Mouse (Mus musculus): ENCODE measurements around the gene Gtf2ird2. TPM values are rescaled to one million over a fixed set of nuclear protein-coding genes. Genes with fewer than 3 reads are reported as not detected.

Gtf2ird2 gene
- polyA plus RNA-seq, 1 experiment = 5.5 TPM

DNA sequence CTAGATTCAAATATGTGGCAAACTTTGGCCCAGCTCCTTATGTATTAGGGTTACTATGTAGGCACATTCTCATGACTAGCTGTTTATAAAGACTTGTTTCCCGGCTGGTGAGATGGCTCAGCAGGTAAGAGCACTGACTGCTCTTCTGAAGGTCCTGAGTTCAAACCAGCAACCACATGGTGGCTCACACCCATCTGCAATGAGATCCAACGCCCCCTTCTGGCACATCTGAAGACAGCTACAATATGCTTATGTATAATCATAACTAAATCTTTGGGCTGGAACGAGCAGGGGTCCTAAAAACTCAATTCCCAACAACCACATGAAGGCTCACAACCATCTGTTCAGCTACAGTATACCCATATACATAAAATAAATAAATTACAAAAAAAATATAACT lies 70.0 kb downstream of the Gtf2ird2 start:
- Histone ChIP-seq H3K4me1 (ENCODE audit: control insufficient read depth, insufficient read depth, low read length) (peaks cover 4% of the 10 kb centered on the region; the same call in 1 of the 2 replicates), H3K27ac (ENCODE audit: control insufficient read depth, insufficient read depth, low read depth, low read length, poor library complexity) (no peak overlapping the region), H3K4me3 (replicated peaks; ENCODE audit: control insufficient read depth, low read depth, low read length) (no peak overlapping the region)
- 60% methylated on average over 3 of the region's 3 CpGs for WGBS
- TF ChIP-seq CTCF (IDR thresholded peaks at IDR 0.05; ENCODE audit: control insufficient read depth, insufficient read depth, low read length) = peak; percentile 58
- TF ChIP-seq POLR2A (IDR thresholded peaks at IDR 0.05; ENCODE audit: borderline replicate concordance, control insufficient read depth, low read depth, low read length) = no peak

DNA sequence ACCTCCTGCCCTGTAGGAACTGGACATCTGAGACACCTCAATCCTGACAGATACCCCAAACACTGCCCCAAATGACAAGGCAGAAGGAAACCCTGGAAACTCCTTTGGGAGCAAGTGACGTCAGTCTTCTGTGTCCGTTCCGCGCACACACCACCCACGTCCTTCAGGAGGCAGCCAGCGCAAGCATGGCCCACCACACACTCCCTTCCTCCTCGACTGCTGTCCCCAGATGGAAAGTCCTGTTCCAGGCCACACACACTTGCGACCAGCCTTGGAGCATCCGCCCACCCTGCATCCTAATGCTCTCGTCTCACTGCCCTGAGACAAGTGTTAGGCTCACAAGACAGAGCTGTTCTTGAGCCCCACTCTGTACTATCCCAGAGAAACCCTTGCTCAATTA lies 71.5 kb downstream of the Gtf2ird2 start:
- TF ChIP-seq CTCF (IDR thresholded peaks at IDR 0.05; ENCODE audit: control insufficient read depth, insufficient read depth, low read length) = no peak
- TF ChIP-seq POLR2A (IDR thresholded peaks at IDR 0.05; ENCODE audit: borderline replicate concordance, control insufficient read depth, low read depth, low read length) = no peak
- WGBS = 91% methylated on average over 10 of the region's 10 CpGs
- no peak overlapping the region for H3K27ac ChIP-seq (ENCODE audit: control insufficient read depth, insufficient read depth, low read depth, low read length, poor library complexity)
- H3K4me3 ChIP-seq (replicated peaks; ENCODE audit: control insufficient read depth, low read depth, low read length) = no peak overlapping the region
- H3K4me1 ChIP-seq (ENCODE audit: control insufficient read depth, insufficient read depth, low read length) = peaks cover 4% of the 10 kb centered on the region; the same call in 1 of the 2 replicates

DNA sequence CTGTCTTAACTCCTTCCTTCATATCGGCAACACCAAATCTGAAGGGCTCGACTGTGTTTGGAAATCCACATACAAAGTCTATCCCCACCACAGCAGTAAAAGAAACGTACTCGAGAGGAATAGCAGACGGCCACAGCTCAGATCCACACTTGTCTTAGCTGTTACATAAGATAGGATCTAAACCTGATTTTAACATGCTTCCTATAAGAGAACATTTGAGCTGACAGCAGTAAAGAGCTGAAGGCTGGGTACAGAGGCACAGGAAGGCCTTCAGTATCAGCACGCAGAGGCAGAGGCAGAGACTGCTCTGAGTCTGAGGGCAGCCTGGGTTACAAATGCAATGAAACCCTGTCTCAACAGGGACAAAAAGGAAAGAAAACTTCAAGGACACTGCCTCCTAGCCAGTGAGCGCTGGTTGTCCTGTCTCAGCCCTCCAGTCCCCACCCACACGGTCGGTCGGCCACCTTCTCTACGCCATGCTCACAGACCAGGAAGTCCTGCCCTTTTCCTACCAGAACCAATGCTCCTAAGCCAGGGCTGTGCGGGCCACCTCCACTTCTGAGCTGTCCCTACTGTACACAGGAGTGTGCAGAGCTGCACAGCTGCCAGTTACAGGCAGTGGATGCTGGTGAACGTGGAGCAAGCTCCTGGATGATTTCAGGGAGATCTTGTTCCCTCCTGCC lies 73.7 kb downstream of the Gtf2ird2 start:
- peaks cover 4% of the 10 kb centered on the region; the same call in 1 of the 2 replicates for H3K4me1 ChIP-seq (ENCODE audit: control insufficient read depth, insufficient read depth, low read length)
- WGBS = 46% methylated on average over 13 of the region's 13 CpGs
- H3K27ac ChIP-seq (ENCODE audit: control insufficient read depth, insufficient read depth, low read depth, low read length, poor library complexity) = peak overlapping the region; percentile 18
- TF ChIP-seq POLR2A (IDR thresholded peaks at IDR 0.05; ENCODE audit: borderline replicate concordance, control insufficient read depth, low read depth, low read length) = no peak
- TF ChIP-seq CTCF (IDR thresholded peaks at IDR 0.05; ENCODE audit: control insufficient read depth, insufficient read depth, low read length) = no peak
- no peak overlapping the region for H3K4me3 ChIP-seq (replicated peaks; ENCODE audit: control insufficient read depth, low read depth, low read length)

DNA sequence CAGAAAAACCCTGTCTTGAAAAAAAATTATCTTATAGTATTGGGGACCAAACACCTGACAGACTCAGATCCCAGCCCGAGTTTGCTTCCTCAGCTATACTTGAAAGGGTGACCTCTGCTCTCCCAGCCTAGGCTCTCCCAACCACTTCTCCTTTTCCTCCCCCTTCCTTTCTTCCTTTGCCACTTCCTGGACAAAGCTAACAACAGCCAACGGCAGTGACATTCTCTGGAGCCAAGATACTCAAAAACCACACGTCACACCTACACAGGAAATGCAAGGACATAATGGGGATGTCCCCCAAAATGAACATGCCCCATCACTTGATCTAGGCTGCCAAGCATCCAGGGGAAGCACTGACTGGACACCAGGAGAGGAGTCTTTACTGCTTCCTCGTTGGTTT lies 74.6 kb downstream of the Gtf2ird2 start:
- H3K4me1 ChIP-seq (ENCODE audit: control insufficient read depth, insufficient read depth, low read length) = peaks cover 4% of the 10 kb centered on the region; the same call in 1 of the 2 replicates
- WGBS = 6% methylated on average over 4 of the region's 4 CpGs

DNA sequence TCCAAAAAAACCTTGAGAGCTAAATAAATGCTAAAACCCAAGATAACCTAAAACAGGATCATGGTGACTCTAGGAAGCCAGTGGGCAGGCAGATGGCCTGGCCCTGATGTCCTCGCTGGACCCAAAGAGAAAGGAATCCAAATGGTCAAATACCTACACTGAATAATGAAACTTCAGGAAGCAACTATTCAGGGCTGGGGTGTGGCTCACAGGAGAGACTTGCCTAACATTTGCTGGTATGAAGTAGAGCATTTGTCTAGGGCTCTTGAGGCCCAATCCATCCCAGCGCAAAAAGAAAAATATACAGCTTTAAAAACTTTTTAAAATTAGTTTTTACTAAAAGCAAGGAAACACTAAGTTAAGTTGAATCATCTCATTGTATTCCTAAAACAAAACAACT lies 75.1 kb downstream of the Gtf2ird2 start:
- TF ChIP-seq CTCF (IDR thresholded peaks at IDR 0.05; ENCODE audit: control insufficient read depth, insufficient read depth, low read length) = no peak
- no peak for TF ChIP-seq POLR2A (IDR thresholded peaks at IDR 0.05; ENCODE audit: borderline replicate concordance, control insufficient read depth, low read depth, low read length)
- no peak overlapping the region; the same call in 1 of the 2 replicates for H3K27ac ChIP-seq (ENCODE audit: control insufficient read depth, insufficient read depth, low read depth, low read length, poor library complexity)
- no peak overlapping the region for H3K4me3 ChIP-seq (replicated peaks; ENCODE audit: control insufficient read depth, low read depth, low read length)
- H3K4me1 ChIP-seq (ENCODE audit: control insufficient read depth, insufficient read depth, low read length) = peaks cover 4% of the 10 kb centered on the region; the same call in 1 of the 2 replicates
- WGBS = 84% methylated on average over 2 of the region's 2 CpGs

More for the DNA sequence above, 74.6 kb downstream of the Gtf2ird2 start:
- TF ChIP-seq POLR2A (IDR thresholded peaks at IDR 0.05; ENCODE audit: borderline replicate concordance, control insufficient read depth, low read depth, low read length) (no peak), CTCF (IDR thresholded peaks at IDR 0.05; ENCODE audit: control insufficient read depth, insufficient read depth, low read length) (no peak)
- no peak overlapping the region for H3K4me3 ChIP-seq (replicated peaks; ENCODE audit: control insufficient read depth, low read depth, low read length)
- H3K27ac ChIP-seq (ENCODE audit: control insufficient read depth, insufficient read depth, low read depth, low read length, poor library complexity) = peak overlapping the region; percentile 19; the same call in 1 of the 2 replicates

GRCm38 (mm10) chr5:134260001-134260636 lies 76.3 kb downstream of the Gtf2ird2 start:
- WGBS = 86% methylated on average over 9 of the region's 9 CpGs
- no peak for TF ChIP-seq POLR2A (IDR thresholded peaks at IDR 0.05; ENCODE audit: borderline replicate concordance, control insufficient read depth, low read depth, low read length)
- TF ChIP-seq CTCF (IDR thresholded peaks at IDR 0.05; ENCODE audit: control insufficient read depth, insufficient read depth, low read length) = no peak
- H3K4me1 ChIP-seq (ENCODE audit: control insufficient read depth, insufficient read depth, low read length) = peaks cover 4% of the 10 kb centered on the region; the same call in 1 of the 2 replicates
- no peak overlapping the region for H3K4me3 ChIP-seq (replicated peaks; ENCODE audit: control insufficient read depth, low read depth, low read length)
- H3K27ac ChIP-seq (ENCODE audit: control insufficient read depth, insufficient read depth, low read depth, low read length, poor library complexity) = no peak overlapping the region

DNA sequence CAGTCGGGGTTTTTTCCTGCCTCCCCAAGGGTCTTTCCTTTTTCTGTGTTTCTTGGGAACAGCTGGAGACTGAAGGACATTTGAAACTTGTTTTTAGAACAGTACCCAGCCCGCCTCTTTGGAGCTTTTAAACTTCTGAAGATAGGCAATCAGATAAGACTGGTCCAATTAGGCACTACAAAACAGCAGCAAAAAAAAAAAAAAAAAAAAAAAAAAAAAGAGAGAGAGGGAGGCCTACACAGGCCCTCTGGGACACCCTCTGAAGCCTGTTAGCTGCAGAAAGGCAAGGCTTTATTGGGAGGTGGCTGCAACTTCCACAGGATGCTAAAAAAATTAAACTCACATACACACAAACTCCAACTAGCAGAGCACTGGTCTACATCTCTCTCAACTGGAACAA lies 82.1 kb downstream of the Gtf2ird2 start:
- Histone ChIP-seq H3K4me1 (ENCODE audit: control insufficient read depth, insufficient read depth, low read length) (no peaks in the 10 kb centered on the region; the same call in 1 of the 2 replicates), H3K27ac (ENCODE audit: control insufficient read depth, insufficient read depth, low read depth, low read length, poor library complexity) (no peak overlapping the region)
- 76% methylated on average over 2 of the region's 2 CpGs for WGBS

DNA sequence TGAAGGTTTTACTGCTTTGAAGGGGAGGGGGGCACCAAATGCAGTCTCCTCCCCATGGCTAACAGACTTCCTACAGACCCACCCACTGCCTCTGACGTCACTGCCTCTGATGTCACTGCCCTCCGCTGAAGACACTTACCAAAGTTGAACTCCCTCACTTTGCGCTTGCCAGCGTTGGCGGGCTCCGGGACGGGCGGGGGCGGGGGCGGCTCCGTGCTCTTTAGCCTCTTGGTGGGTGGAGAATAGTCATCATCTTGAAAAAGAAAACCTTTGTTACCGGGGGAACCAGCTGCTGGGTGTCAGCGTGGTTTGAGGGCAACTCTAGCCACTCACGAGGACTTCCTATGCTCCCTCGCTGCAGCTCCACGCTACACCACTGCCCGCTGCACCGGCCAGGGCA lies 82.6 kb downstream of the Gtf2ird2 start:
- no peak overlapping the region for H3K27ac ChIP-seq (ENCODE audit: control insufficient read depth, insufficient read depth, low read depth, low read length, poor library complexity)
- 70% methylated on average over 18 of the region's 18 CpGs for WGBS
- H3K4me1 ChIP-seq (ENCODE audit: control insufficient read depth, insufficient read depth, low read length) = no peaks in the 10 kb centered on the region; the same call in 1 of the 2 replicates
- TF ChIP-seq CTCF (IDR thresholded peaks at IDR 0.05; ENCODE audit: control insufficient read depth, insufficient read depth, low read length) = no peak
- no peak for TF ChIP-seq POLR2A (IDR thresholded peaks at IDR 0.05; ENCODE audit: borderline replicate concordance, control insufficient read depth, low read depth, low read length)
- H3K4me3 ChIP-seq (replicated peaks; ENCODE audit: control insufficient read depth, low read depth, low read length) = no peak overlapping the region

More for the DNA sequence above, 82.1 kb downstream of the Gtf2ird2 start:
- TF ChIP-seq POLR2A (IDR thresholded peaks at IDR 0.05; ENCODE audit: borderline replicate concordance, control insufficient read depth, low read depth, low read length) (no peak), CTCF (IDR thresholded peaks at IDR 0.05; ENCODE audit: control insufficient read depth, insufficient read depth, low read length) (no peak)
- H3K4me3 ChIP-seq (replicated peaks; ENCODE audit: control insufficient read depth, low read depth, low read length) = no peak overlapping the region

Measured in bone marrow, adult 2 months (tissue).